Mouse (Mus musculus) hindbrain, embryonic 15.5 days (tissue): Measurements from ENCODE around the gene Rela. TPM values are rescaled to one million over a fixed set of nuclear protein-coding genes. Genes with fewer than 3 reads are reported as not detected.

ENCODE experiments used
- ATAC-seq: fragments of 200-750 bp; cut with Nextera tagmentation; 2 replicates; pipeline ENCODE4 v1.8.0; 2017; ENCODE audit warnings: low read depth, moderate number of reproducible peaks, moderate TSS enrichment; ENCODE audit not compliant: low FRiP score
- H3K27ac ChIP-seq: fragments of 300-500 bp; sonication (generic); replicated peaks from 2 replicates; pipeline ENCODE4 v1.5.1; 2015; ENCODE audit warnings: mild to moderate bottlenecking, inconsistent platforms
- H3K27me3 ChIP-seq: fragments of 300-500 bp; sonication (generic); 2 replicates; pipeline ENCODE4 v1.6.1; 2015; ENCODE audit warnings: control low read depth, inconsistent platforms
- H3K36me3 ChIP-seq: fragments of 300-500 bp; sonication (generic); 2 replicates; pipeline ENCODE4 v1.6.1; 2015; ENCODE audit warnings: control low read depth, inconsistent platforms
- H3K4me1 ChIP-seq: fragments of 300-500 bp; sonication (generic); replicated peaks from 2 replicates; pipeline ENCODE4 v1.6.1; 2015; ENCODE audit warnings: control low read depth, inconsistent platforms
- H3K4me2 ChIP-seq: fragments of 300-500 bp; sonication (generic); 2 replicates; pipeline ENCODE4 v1.6.1; 2015; ENCODE audit warnings: moderate library complexity, mild to moderate bottlenecking, inconsistent platforms
- H3K4me3 ChIP-seq: fragments of 300-500 bp; sonication (generic); 2 replicates; pipeline ENCODE4 v1.5.1; 2015; ENCODE audit warnings: mild to moderate bottlenecking, inconsistent platforms
- H3K9ac ChIP-seq: fragments of 300-500 bp; sonication (generic); 2 replicates; pipeline ENCODE4 v1.6.1; 2015; ENCODE audit warnings: inconsistent platforms
- H3K9me3 ChIP-seq: fragments of 300-500 bp; sonication (generic); 2 replicates; pipeline ENCODE4 v1.6.1; 2016; ENCODE audit warnings: control low read depth, inconsistent platforms
- WGBS: fragments of 180-500 bp; shearing (Covaris S2); methylation state at CpG from one replicate; pipeline ENCODE4 v1.1.7; 2015; 5-methylcytosine and 5-hydroxymethylcytosine counted together
- microRNA-seq: library from miRNA; unstranded; fragments of <30 nt; microRNA quantifications from one replicate; pipeline ENCODE4, GENCODE M21; 2016
- polyA plus RNA-seq: library from polyadenylated mRNA; unstranded; fragments of >200 nt; fragmentation: Nextera tagmentation; extraction: Ambion mirVana; gene quantifications from 2 replicates; pipeline ENCODE4 v1.2.1, GENCODE M21; 2015

Gene Rela
- polyA plus RNA-seq, 1 experiment from 2014 or later = 37.8 TPM

GRCm38 (mm10) chr19:5692913-5693396 lies 55.7 kb downstream of the Rela start:
- Histone ChIP-seq H3K27ac (peak overlapping the region; percentile 70; the same call in 1 of the 2 replicates), H3K36me3 (peaks cover 13% of the 10 kb centered on the region; the same call in 1 of the 2 replicates), H3K27me3 (no peaks in the 10 kb centered on the region), H3K4me2 (peak overlapping the region; percentile 99), H3K9me3 (no peaks in the 10 kb centered on the region), H3K4me3 (0 out of 2 replicates have a peak overlapping the region, but pooled peaks have one; percentile 3), H3K4me1 (peaks cover 56% of the 10 kb centered on the region), H3K9ac (0 out of 2 replicates have a peak overlapping the region, but pooled peaks have one; percentile 13)
- no peak for ATAC-seq
- 76% methylated on average over 10 of the region's 10 CpGs for WGBS

GRCm38 (mm10) chr19:5693801-5694200 lies 56.5 kb downstream of the Rela start:
- H3K4me2 ChIP-seq = no peak overlapping the region
- no peaks in the 10 kb centered on the region for H3K27me3 ChIP-seq
- no peak overlapping the region for H3K4me3 ChIP-seq
- H3K4me1 ChIP-seq = peaks cover 54% of the 10 kb centered on the region
- 94% methylated on average over 6 of the region's 6 CpGs for WGBS
- H3K9me3 ChIP-seq = no peaks in the 10 kb centered on the region
- no peak overlapping the region for H3K9ac ChIP-seq
- no peak overlapping the region for H3K27ac ChIP-seq
- peaks cover 18% of the 10 kb centered on the region; the same call in 1 of the 2 replicates for H3K36me3 ChIP-seq
- no peak for ATAC-seq

GRCm38 (mm10) chr19:5695849-5696462 lies 58.7 kb downstream of the Rela start:
- no peak overlapping the region for H3K27ac ChIP-seq
- peaks cover 37% of the 10 kb centered on the region for H3K4me1 ChIP-seq
- no peaks in the 10 kb centered on the region for H3K27me3 ChIP-seq
- H3K9ac ChIP-seq = peak overlapping the region; percentile 21; the same call in 1 of the 2 replicates
- ATAC-seq = 0 out of 2 replicates have a peak, but pooled peaks have one; percentile 47
- peak overlapping the region; percentile 35 for H3K4me3 ChIP-seq
- H3K4me2 ChIP-seq = peak overlapping the region; percentile 53
- H3K36me3 ChIP-seq = peaks cover 29% of the 10 kb centered on the region
- no peaks in the 10 kb centered on the region for H3K9me3 ChIP-seq
- WGBS = 10% methylated on average over 41 of the region's 41 CpGs

Small RNA genes within 50 kb of the gene (microRNA-seq; reads per million reads assigned to microRNA genes)
- gene Mir6987 = 0.65 reads per million

Other genes with a start within 250 kb of the Rela start
- 68.2 and 77.1 TPM in 2 replicates for gene Sart1, start 248.8 kb upstream of the Rela start, polyA plus RNA-seq
- not detected in 2 replicates for gene Tsga10ip, start 235.0 kb upstream of the Rela start, polyA plus RNA-seq
- 301 and 311 TPM in 2 replicates for gene Drap1, start 212.5 kb upstream of the Rela start, polyA plus RNA-seq
- 74.9 and 82.4 TPM in 2 replicates for gene AI837181, start 212.3 kb upstream of the Rela start, polyA plus RNA-seq
- not detected in 2 replicates for gene Fosl1, start 189.9 kb upstream of the Rela start, polyA plus RNA-seq
- 12.8 and 14.0 TPM in 2 replicates for gene Ccdc85b, start 179.6 kb upstream of the Rela start, polyA plus RNA-seq
- gene Fibp, start 176.9 kb upstream of the Rela start, polyA plus RNA-seq = 147 and 160 TPM in 2 replicates
- gene Ctsw, start 169.0 kb upstream of the Rela start, polyA plus RNA-seq = 4.3 and 5.7 TPM in 2 replicates
- gene Efemp2, start 163.5 kb upstream of the Rela start, polyA plus RNA-seq = 38.9 and 44.9 TPM in 2 replicates
- gene Mus81, start 149.1 kb upstream of the Rela start, polyA plus RNA-seq = 49.2 TPM in 2 replicates
- 3,340 and 3,538 TPM in 2 replicates for gene Cfl1, start 147.0 kb upstream of the Rela start, polyA plus RNA-seq
- 0.26 and 0.44 TPM in 2 replicates for gene 1700020D05Rik, start 133.7 kb upstream of the Rela start, polyA plus RNA-seq
- gene Snx32, start 126.9 kb upstream of the Rela start, polyA plus RNA-seq = 94.6 and 99.8 TPM in 2 replicates
- 0.08 TPM in 1 of 2 replicates, not detected in the other for gene Ovol1, start 76.8 kb upstream of the Rela start, polyA plus RNA-seq
- 3.1 and 3.7 TPM in 2 replicates for gene Ap5b1, start 69.5 kb upstream of the Rela start, polyA plus RNA-seq
- gene Rnaseh2c, start 35.6 kb upstream of the Rela start, polyA plus RNA-seq = 66.6 and 67.4 TPM in 2 replicates
- gene Kat5, start 27.2 kb upstream of the Rela start, polyA plus RNA-seq = 67.2 and 69.2 TPM in 2 replicates
- gene Sipa1, start 26.2 kb downstream of the Rela start, polyA plus RNA-seq = 17.1 and 20.1 TPM in 2 replicates
- 12.3 and 13.4 TPM in 2 replicates for gene Map3k11, start 51.3 kb downstream of the Rela start, polyA plus RNA-seq
- 23.9 and 26.7 TPM in 2 replicates for gene Pcnx3, start 51.4 kb downstream of the Rela start, polyA plus RNA-seq
- gene Kcnk7, start 66.9 kb downstream of the Rela start, polyA plus RNA-seq = 0.14 and 0.30 TPM in 2 replicates
- gene Ehbp1l1, start 88.8 kb downstream of the Rela start, polyA plus RNA-seq = 15.5 and 19.7 TPM in 2 replicates
- gene Fam89b, start 92.2 kb downstream of the Rela start, polyA plus RNA-seq = 139 and 149 TPM in 2 replicates
- 15.2 and 17.2 TPM in 2 replicates for gene Ltbp3, start 103.4 kb downstream of the Rela start, polyA plus RNA-seq
- gene Scyl1, start 133.9 kb downstream of the Rela start, polyA plus RNA-seq = 79.7 and 92.6 TPM in 2 replicates
- gene Frmd8, start 237.8 kb downstream of the Rela start, polyA plus RNA-seq = 17.6 and 18.0 TPM in 2 replicates
- 2.6 TPM in 2 replicates for gene Slc25a45, start 240.3 kb downstream of the Rela start, polyA plus RNA-seq